Mouse (Mus musculus): Measurements from ENCODE around the gene Sertm1.

The Sertm1 gene

GRCm38 (mm10) chr3:54915643-54916071, at the start of gene Sertm1:
Gene Sertm1 (minus strand): TSS chr3:54915887.
- no peak for DNase-seq (ENCODE audit: low spot score in 2 of 2)

- DNase-seq (ENCODE audit: low spot score in 2 of 2), result no peak
These were observed 49.3 kb upstream of the Sertm1 start for GRCm38 (mm10) chr3:54964948-54965506.

DNA sequence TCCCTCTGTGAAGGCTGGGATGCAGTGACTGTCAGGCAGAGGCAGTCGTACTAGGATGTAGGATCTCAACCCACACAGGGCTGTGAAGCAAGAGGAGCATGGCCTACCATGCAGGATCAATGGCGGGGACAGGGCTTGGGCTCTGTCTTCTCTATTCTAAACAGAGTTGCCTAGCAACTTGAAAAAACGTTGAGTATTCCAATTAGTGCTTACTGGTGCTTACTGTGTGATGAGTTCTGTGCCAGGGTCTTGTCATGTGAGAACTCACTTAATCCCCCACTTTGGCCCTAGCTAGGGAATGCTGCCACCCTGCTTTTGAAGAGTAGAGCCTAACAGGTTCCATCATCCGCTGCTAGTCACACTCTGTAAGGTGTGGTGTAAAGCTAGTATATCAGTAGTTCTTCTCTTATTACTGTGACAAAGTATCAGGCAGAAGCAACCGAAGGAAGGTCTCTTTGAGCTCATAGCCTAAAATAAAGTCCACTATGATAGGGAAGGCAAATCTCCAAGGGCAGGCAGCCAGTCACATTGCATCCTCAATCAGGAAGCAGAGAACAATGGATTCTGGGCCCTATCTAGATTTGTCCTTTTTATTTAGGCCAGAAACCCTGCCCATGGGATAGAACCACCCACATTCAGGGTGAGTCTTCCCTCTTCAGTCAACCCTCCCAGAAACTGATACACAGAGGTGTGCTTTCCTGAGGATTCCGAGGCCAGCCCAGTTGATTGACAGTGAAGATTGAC, 27.6 kb upstream of the Sertm1 start:
- no peak for DNase-seq (ENCODE audit: low spot score in 2 of 2)

DNA sequence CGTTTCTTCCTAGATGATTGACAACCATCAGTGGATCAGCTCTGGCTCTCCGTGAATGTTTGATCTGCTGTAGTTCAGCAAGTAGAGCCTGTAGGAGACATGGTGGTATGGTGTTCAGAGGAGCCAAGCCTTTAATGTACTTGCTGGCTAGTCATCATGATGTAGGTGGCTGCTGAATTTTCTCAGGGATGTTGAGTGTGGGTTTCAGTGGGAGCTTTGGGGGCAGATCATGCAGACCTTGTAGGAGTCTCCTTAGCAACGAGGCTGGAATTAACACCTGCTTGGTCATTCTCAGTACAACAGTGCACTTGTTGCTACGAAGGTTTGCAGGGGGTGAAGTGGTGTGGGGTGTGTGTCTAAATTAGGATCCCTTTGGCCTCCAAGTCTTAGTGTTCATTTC, 18.8 kb upstream of the Sertm1 start:
- no peak for DNase-seq (ENCODE audit: low spot score in 2 of 2)

DNA sequence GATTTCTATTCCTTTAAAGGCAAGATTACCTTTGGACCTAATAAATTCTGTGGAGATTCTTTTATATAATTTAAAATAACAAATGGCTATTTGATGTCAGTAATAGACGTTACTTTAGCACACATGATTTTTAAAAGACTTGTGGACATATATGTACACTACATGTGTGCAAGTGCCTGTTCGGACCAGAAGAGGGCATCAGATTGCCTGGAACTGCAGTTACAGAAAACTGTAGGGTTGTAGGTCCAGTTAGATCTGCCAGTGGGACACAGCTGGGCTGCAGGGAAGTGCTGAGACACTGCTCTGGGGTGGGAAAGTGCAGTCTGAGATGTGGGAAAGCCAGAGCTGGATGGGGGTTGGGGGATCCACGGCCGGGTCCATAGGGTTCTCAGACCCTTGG, 16.9 kb upstream of the Sertm1 start:
- no peak for DNase-seq (ENCODE audit: low spot score in 2 of 2)

- no peak for DNase-seq (ENCODE audit: low spot score in 2 of 2)
These were observed 4.7 kb upstream of the Sertm1 start for GRCm38 (mm10) chr3:54920425-54920824.

GRCm38 (mm10) chr3:54914845-54915642, 643 bp downstream of the Sertm1 start:
- DNase-seq (ENCODE audit: low spot score in 2 of 2), result no peak

DNA sequence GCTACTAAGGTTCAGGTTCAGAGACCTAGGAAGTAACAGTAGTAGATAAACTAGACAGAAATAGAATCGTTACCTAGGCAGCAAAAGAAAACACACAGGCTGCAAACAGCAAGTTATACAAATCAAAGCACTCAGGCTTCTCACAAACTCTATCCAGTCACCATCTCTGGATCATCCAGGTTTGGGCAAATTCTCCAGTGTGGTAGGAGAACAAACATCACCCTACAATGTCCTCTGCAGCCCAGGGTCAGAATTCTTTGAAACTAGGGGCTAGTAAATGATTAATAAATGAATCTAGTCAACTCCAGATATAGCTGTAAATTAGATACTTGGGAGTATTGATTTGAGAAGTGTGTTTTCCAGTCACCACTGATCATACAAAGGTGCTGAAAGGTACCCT, 6.8 kb downstream of the Sertm1 start:
- DNase-seq (ENCODE audit: low spot score in 2 of 2), result no peak

DNA sequence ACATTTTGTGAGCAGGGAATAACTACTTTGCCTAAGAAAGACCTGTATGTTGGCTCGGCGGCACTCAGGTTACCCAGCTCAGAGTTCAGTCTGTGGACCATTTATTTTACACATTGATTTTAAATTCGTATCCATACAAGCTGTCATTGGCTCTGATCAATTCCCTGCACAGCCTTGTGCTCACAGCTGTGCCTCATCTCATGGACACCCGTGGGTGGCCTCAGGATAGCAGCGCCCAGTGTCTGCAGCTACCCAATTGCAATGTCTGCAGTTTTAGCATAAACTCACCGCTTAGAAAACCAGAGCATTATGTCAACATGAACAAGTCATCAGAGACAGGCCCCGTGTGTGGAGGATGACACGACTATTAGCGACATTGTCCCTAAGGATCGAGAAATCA, 17.7 kb downstream of the Sertm1 start:
- no peak for DNase-seq (ENCODE audit: low spot score in 2 of 2)

DNA sequence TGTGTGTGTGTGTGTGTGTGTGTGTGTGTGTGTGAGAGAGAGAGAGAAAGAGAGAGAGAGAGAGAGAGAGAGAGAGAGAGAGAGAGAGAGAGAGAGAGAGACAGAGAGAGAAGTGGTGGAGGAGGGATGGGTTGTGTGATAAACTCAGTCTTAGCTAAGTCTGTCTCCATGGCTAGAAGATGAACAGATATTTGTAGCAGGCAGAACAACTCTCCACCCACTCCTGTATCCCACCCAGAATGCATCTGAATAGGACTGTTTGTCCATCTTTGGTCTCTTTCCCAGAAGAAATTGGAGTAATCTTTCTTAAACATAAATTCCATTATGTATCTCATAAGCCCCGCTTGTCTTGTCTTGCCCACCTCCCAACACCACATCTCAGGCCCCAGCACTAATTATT, 20.8 kb downstream of the Sertm1 start:
- DNase-seq (ENCODE audit: low spot score in 2 of 2), result no peak

GRCm38 (mm10) chr3:54892218-54892617, 23.5 kb downstream of the Sertm1 start:
- DNase-seq (ENCODE audit: low spot score in 2 of 2), result no peak

DNA sequence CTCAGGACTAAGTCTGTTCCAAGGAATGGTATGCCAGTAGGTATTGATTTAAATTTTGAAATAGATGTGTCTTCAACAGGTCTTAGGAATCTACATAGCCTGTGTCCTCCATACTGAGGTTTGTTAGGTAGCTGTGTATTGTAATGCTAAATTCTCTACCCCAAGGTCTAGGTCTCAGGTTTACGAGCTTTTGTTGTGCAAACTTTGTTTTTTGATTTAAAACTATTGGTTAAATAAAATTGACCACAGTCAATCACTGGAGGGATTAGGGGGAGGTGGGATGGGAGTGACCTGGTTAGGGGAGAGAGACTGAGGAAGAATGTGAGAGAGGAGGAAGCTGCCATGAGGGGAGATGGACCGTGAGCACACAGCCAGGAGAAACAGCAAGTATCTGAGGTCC, 29.2 kb downstream of the Sertm1 start:
- DNase-seq (ENCODE audit: low spot score in 2 of 2), result no peak

Measured in natural killer cell, adult 2 months (primary cell).